In the genomic region with DNA sequence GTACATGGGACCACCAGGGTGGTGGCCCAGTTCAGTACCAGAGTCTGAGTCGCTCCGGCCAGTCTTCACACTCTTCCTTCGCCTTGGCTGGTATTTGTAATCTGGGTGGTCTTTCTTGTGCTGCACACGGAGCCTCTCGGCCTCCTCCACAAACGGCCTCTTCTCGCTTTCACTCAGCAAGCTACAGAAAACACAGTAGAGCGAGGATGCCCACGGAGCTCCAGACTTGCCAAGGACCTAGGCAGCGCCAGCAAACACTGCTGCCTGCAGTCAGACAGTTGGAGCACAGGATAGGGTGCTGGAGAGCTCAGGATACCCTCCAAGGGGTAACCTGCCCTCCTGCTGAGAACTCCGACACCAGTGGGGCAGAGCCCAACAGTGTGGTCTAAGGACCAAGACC, we compare ENCODE assay signal across 11 mouse cellular contexts. TPM values are rescaled to one million over a fixed set of nuclear protein-coding genes. Genes with fewer than 3 reads are reported as not detected.
A peak's percentile ranks its signal among the peaks of the same experiment; 100 is the strongest.
DNase-seq lines count a peak whose midpoint lies in the region; ATAC-seq lines count a peak whose summit lies in the region.
"Had no signal": no experiment of that assay in that cellular context is flagged by ENCODE, and none has a peak within 500 bp of the region (broad histone marks: within the 10 kb centered on the region; RNA-seq: fewer than 3 reads in every experiment).

No protein-coding gene starts in this region.

- ATAC-seq in intestine, embryonic 16.5 days = no peak
- no peak for ATAC-seq in megakaryocyte, adult 5-6 weeks (ENCODE audit: poor library complexity, severe bottlenecking)

- no peak overlapping the region for H3K4me2 ChIP-seq in intestine, embryonic 16.5 days (ENCODE audit: low read depth, low read length)

- H3K27me3 ChIP-seq in intestine, embryonic 16.5 days (replicated peaks; ENCODE audit: control insufficient read depth, insufficient read depth, low read length) = peaks cover 26% of the 10 kb centered on the region

- peak overlapping the region; percentile 50 for H3K4me3 ChIP-seq in intestine, embryonic 16.5 days (ENCODE audit: low read length)
- H3K4me3 ChIP-seq: megakaryocyte, embryonic 14.5 days had no signal

- peaks cover 19% of the 10 kb centered on the region for H3K4me1 ChIP-seq in intestine, embryonic 16.5 days (ENCODE audit: control insufficient read depth, insufficient read depth, low read length)

- H3K36me3 ChIP-seq in intestine, embryonic 16.5 days (ENCODE audit: control insufficient read depth, insufficient read depth, low read length) = no peaks in the 10 kb centered on the region

- no peak overlapping the region for H3K9ac ChIP-seq in intestine, embryonic 16.5 days (ENCODE audit: low read depth, low read length)

- WGBS in intestine, embryonic 16.5 days = 83% methylated on average over 11 of the region's 11 CpGs

- H3K27ac ChIP-seq in intestine, embryonic 16.5 days (ENCODE audit: low read length) = no peak overlapping the region

- no peaks in the 10 kb centered on the region for H3K9me3 ChIP-seq in intestine, embryonic 16.5 days (ENCODE audit: control insufficient read depth, low read length)
- H3K9me3 ChIP-seq: megakaryocyte, embryonic 14.5 days had no signal

- DNase-seq in cerebellum, postnatal 10 days = peak; percentile 28 to 38
- no peak for DNase-seq in cerebellum, adult 8-10 months
- peak; percentile 46 to 57 for DNase-seq in left cerebral cortex, postnatal 36 days (ENCODE audit: low spot score in 2 of 2)
- DNase-seq in left cerebral cortex, postnatal 10 days (ENCODE audit: extremely low spot score in 1 of 2, low spot score in 2 of 2) = no peak
- DNase-seq in right cerebral cortex, postnatal 25 days = peak; percentile 55
- no peak for DNase-seq in spleen, postnatal 14 days (ENCODE audit: low spot score in 2 of 2)
- DNase-seq: cerebellum, adult 18-20 months; heart, adult 18-20 months had no signal

- intact Hi-C loops in left cerebral cortex, postnatal 36 days (cut with DNase I) = loop anchor here (2.0 to 5.0 kb wide), 3 partner anchors 62 to 128 kb away; no protein-coding TSS in a partner anchor
- intact Hi-C loops in left cerebral cortex, postnatal 10 days (cut with DNase I) = no loop called here

RNA-seq across cellular contexts. Expression of gene Sox8, which starts 1.6 kb away (rescaled TPM):
- 10 to 100 TPM; 42.8 to 65.3 TPM for total RNA-seq in left cerebral cortex, postnatal 36 days (2021)
- total RNA-seq in left cerebral cortex, postnatal 10 days (2021) = 10 to 100 TPM; 45.3 to 56.2 TPM
- polyA plus RNA-seq in intestine, embryonic 16.5 days (2015; fragmentation: Nextera tagmentation; extraction: Ambion mirVana) = 3.6 and 4.3 TPM in 2 replicates
- total RNA-seq in megakaryocyte, adult 5-6 weeks (2015) = not detected in 2 replicates
- total RNA-seq in megakaryocyte, adult 5-6 weeks (2017) = not detected in 2 replicates

RNA-seq across cellular contexts. Expression of gene Lmf1, which starts 10.0 kb away (rescaled TPM):
- 10 to 100 TPM; 22.1 to 26.7 TPM for total RNA-seq in left cerebral cortex, postnatal 36 days (2021)
- 10 to 100 TPM; 22.2 to 23.4 TPM for total RNA-seq in left cerebral cortex, postnatal 10 days (2021)
- polyA plus RNA-seq in intestine, embryonic 16.5 days (2015; fragmentation: Nextera tagmentation; extraction: Ambion mirVana) = 39.1 and 40.6 TPM in 2 replicates
- total RNA-seq in megakaryocyte, adult 5-6 weeks (2015) = 37.8 and 38.4 TPM in 2 replicates
- 16.7 and 17.0 TPM in 2 replicates for total RNA-seq in megakaryocyte, adult 5-6 weeks (2017)

Comparison
In these comparisons a context has a peak if more than half of its experiments do, and no peak if none do; other contexts are left out.
1. DNase-seq: peak in cerebellum, postnatal 10 days (2 of 2), left cerebral cortex, postnatal 36 days (2 of 2) and right cerebral cortex, postnatal 25 days (single experiment); none in cerebellum, adult 8-10 months (single experiment), left cerebral cortex, postnatal 10 days (0 of 2) and spleen, postnatal 14 days (0 of 2).
2. RNA of gene Sox8, which starts 1.6 kb away (total RNA-seq): 42.8 to 65.3 TPM in left cerebral cortex, postnatal 36 days and 45.3 to 56.2 TPM in left cerebral cortex, postnatal 10 days; not detected in megakaryocyte, adult 5-6 weeks; every median in the first group is over 10 times any median in the second.